Mouse (Mus musculus) G1E (cell line): ENCODE results near the gene Arhgef40. TPM values are rescaled to one million over a fixed set of nuclear protein-coding genes. Genes with fewer than 3 reads are reported as not detected.
"Not testable (repeated sequence)": the region's sequence is repeated elsewhere in the genome, so short reads cannot be mapped to it uniquely, and the experiment has no call there.

Experiments used
- ATAC-seq: 2 replicates; pipeline ENCODE4 v1.8.0; 2016; ENCODE audit warnings: mild to moderate bottlenecking; ENCODE audit not compliant: insufficient number of reproducible peaks, poor library complexity, low FRiP score, severe bottlenecking; ENCODE audit errors: extremely low read depth
- DNase-seq: peaks from one replicate; pipeline ENCODE4 v3.0.0; 2012; ENCODE audit warnings: low spot score
- H3K27me3 ChIP-seq: 2 replicates; pipeline ENCODE4 v1.6.1; 2012; ENCODE audit warnings: mild to moderate bottlenecking, low read length, inconsistent platforms; ENCODE audit not compliant: insufficient read depth
- H3K36me3 ChIP-seq: replicated peaks from 2 replicates; pipeline ENCODE3; 2012; ENCODE audit warnings: mild to moderate bottlenecking, inconsistent platforms
- H3K4me1 ChIP-seq: 2 replicates; pipeline ENCODE4 v1.6.1; 2012; ENCODE audit warnings: low read depth, low read length, inconsistent platforms, mixed read lengths; ENCODE audit not compliant: insufficient read depth
- H3K4me3 ChIP-seq: 2 replicates; pipeline ENCODE4 v1.5.1; 2012; ENCODE audit warnings: low read depth, mild to moderate bottlenecking, inconsistent platforms, low read length, moderate library complexity, mixed read lengths
- H3K9me3 ChIP-seq: replicated peaks from 2 replicates; pipeline ENCODE4 v1.6.1; 2012; ENCODE audit warnings: inconsistent platforms
- CTCF ChIP-seq: IDR thresholded peaks from 2 replicates; pipeline ENCODE4 v1.5.1; 2012; ENCODE audit warnings: low read depth, low read length, inconsistent platforms, mixed read lengths
- GATA1 ChIP-seq: IDR thresholded peaks from 2 replicates; pipeline ENCODE4 v1.6.1; 2012; ENCODE audit warnings: borderline replicate concordance, low read length, inconsistent platforms, mixed read lengths
- GATA2 ChIP-seq: IDR thresholded peaks from 2 replicates; pipeline ENCODE4 v1.6.1; 2012; ENCODE audit warnings: low read depth, low read length, inconsistent platforms, borderline replicate concordance
- POLR2AphosphoS5 ChIP-seq: IDR thresholded peaks from 2 replicates; pipeline ENCODE4 v1.6.1; 2012; ENCODE audit warnings: low read depth, low read length, inconsistent platforms; ENCODE audit not compliant: insufficient replicate concordance
- TAL1 ChIP-seq: conservative IDR thresholded peaks from 2 replicates; pipeline ENCODE4 v1.6.1; 2012; ENCODE audit warnings: low read depth, low read length, inconsistent platforms, mixed read lengths
- polyA plus RNA-seq: library from polyadenylated mRNA; stranded (reverse); fragments of >175 nt; gene quantifications from 2 replicates; pipeline ENCODE4 v1.2.3, GENCODE M21; 2012
- total RNA-seq, 2 experiments: library from RNA; stranded (forward) in 1 of 2; stranded (reverse) in 1 of 2; fragments of 200-1000 nt in 1 of 2; fragments of >200 nt in 1 of 2; fragmentation: Nextera tagmentation in 1 of 2; gene quantifications; 2 replicates each; pipeline ENCODE4 v1.2.3; 2014 to 2017

Gene Arhgef40
- total and polyA plus RNA-seq, 3 experiments = 3.1 to 37.5 (median 32.2) TPM

- Histone ChIP-seq H3K27me3 (peaks cover 29% of the 10 kb centered on the region), H3K36me3 (no peaks in the 10 kb centered on the region), H3K9me3 (no peaks in the 10 kb centered on the region), H3K4me3 (no peak overlapping the region), H3K4me1 (peaks cover 2% of the 10 kb centered on the region; the same call in 1 of the 2 replicates)
- DNase-seq (no peak), ATAC-seq (no peak)
- TF ChIP-seq GATA1 (no peak), POLR2AphosphoS5 (no peak), TAL1 (no peak), GATA2 (no peak), CTCF (no peak)
Observed at GRCm38 (mm10) chr14:52043446-52043845, 58.9 kb downstream of the Arhgef40 start.

- no peak overlapping the region for H3K4me3 ChIP-seq
- H3K27me3 ChIP-seq = peaks cover 21% of the 10 kb centered on the region
- H3K9me3 ChIP-seq = no peaks in the 10 kb centered on the region
- no peaks in the 10 kb centered on the region for H3K36me3 ChIP-seq
- peak; percentile 9 for DNase-seq
- peak; percentile 60 for ATAC-seq
- peaks cover 2% of the 10 kb centered on the region; the same call in 1 of the 2 replicates for H3K4me1 ChIP-seq
- no peak for TF ChIP-seq TAL1
- TF ChIP-seq CTCF = no peak
- TF ChIP-seq GATA2 = no peak
- TF ChIP-seq GATA1 = no peak
- TF ChIP-seq POLR2AphosphoS5 = no peak
Observed at GRCm38 (mm10) chr14:52044901-52045678, 60.6 kb downstream of the Arhgef40 start.

GRCm38 (mm10) chr14:52045966-52046565 is 61.5 kb downstream of the Arhgef40 start:
- no peak for TF ChIP-seq POLR2AphosphoS5
- no peak for TF ChIP-seq CTCF
- TF ChIP-seq TAL1 = no peak
- TF ChIP-seq GATA2 = no peak
- no peak overlapping the region for H3K4me3 ChIP-seq
- DNase-seq = no peak

GRCm38 (mm10) chr14:52052720-52053119 is 68.2 kb downstream of the Arhgef40 start:
- not testable (repeated sequence) for H3K9me3 ChIP-seq, ATAC-seq, DNase-seq, H3K36me3 ChIP-seq, H3K4me3 ChIP-seq, H3K27me3 ChIP-seq, H3K4me1 ChIP-seq

More at GRCm38 (mm10) chr14:52045966-52046565, 61.5 kb downstream of the Arhgef40 start:
- no peaks in the 10 kb centered on the region for H3K36me3 ChIP-seq
- H3K4me1 ChIP-seq = peaks cover 2% of the 10 kb centered on the region; the same call in 1 of the 2 replicates
- ATAC-seq = no peak
- no peaks in the 10 kb centered on the region for H3K9me3 ChIP-seq
- H3K27me3 ChIP-seq = peaks cover 21% of the 10 kb centered on the region

Other genes with a start within 250 kb of the Arhgef40 start
- gene Ang4, start 211.1 kb upstream of the Arhgef40 start, total RNA-seq (2014; fragmentation: Nextera tagmentation) = not detected in 2 replicates
- 0.27 TPM in 1 of 2 replicates, not detected in the other for gene Ang4, start 211.1 kb upstream of the Arhgef40 start, total RNA-seq (2017)
- gene Ang4, start 211.1 kb upstream of the Arhgef40 start, polyA plus RNA-seq = not detected in 2 replicates
- not detected in 2 replicates for gene AY358078, start 184.7 kb upstream of the Arhgef40 start, total RNA-seq (2014; fragmentation: Nextera tagmentation)
- gene AY358078, start 184.7 kb upstream of the Arhgef40 start, total RNA-seq (2017) = not detected in 2 replicates
- gene AY358078, start 184.7 kb upstream of the Arhgef40 start, polyA plus RNA-seq = not detected in 2 replicates
- not detected in 2 replicates for gene Ear6, start 131.0 kb upstream of the Arhgef40 start, total RNA-seq (2014; fragmentation: Nextera tagmentation)
- 0.12 TPM in 1 of 2 replicates, not detected in the other for gene Ear6, start 131.0 kb upstream of the Arhgef40 start, total RNA-seq (2017)
- not detected in 2 replicates for gene Ear6, start 131.0 kb upstream of the Arhgef40 start, polyA plus RNA-seq
- 29.3 and 36.9 TPM in 2 replicates for gene Mettl17, start 99.9 kb upstream of the Arhgef40 start, total RNA-seq (2014; fragmentation: Nextera tagmentation)
- gene Mettl17, start 99.9 kb upstream of the Arhgef40 start, total RNA-seq (2017) = 20.6 and 23.2 TPM in 2 replicates
- gene Mettl17, start 99.9 kb upstream of the Arhgef40 start, polyA plus RNA-seq = 11.7 and 19.5 TPM in 2 replicates
- gene Slc39a2, start 91.8 kb upstream of the Arhgef40 start, total RNA-seq (2014; fragmentation: Nextera tagmentation) = 0.29 TPM in 1 of 2 replicates, not detected in the other
- gene Slc39a2, start 91.8 kb upstream of the Arhgef40 start, total RNA-seq (2017) = 0.29 and 0.38 TPM in 2 replicates
- gene Slc39a2, start 91.8 kb upstream of the Arhgef40 start, polyA plus RNA-seq = 0.02 TPM in 2 replicates
- gene Ndrg2, start 70.6 kb upstream of the Arhgef40 start, total RNA-seq (2014; fragmentation: Nextera tagmentation) = not detected in 2 replicates
- 0.05 TPM in 1 of 2 replicates, not detected in the other for gene Ndrg2, start 70.6 kb upstream of the Arhgef40 start, total RNA-seq (2017)
- gene Ndrg2, start 70.6 kb upstream of the Arhgef40 start, polyA plus RNA-seq = 0.24 TPM in 1 of 2 replicates, not detected in the other
- gene Tppp2, start 66.3 kb upstream of the Arhgef40 start, total RNA-seq (2014; fragmentation: Nextera tagmentation) = not detected in 2 replicates
- gene Tppp2, start 66.3 kb upstream of the Arhgef40 start, total RNA-seq (2017) = not detected in 2 replicates
- gene Tppp2, start 66.3 kb upstream of the Arhgef40 start, polyA plus RNA-seq = not detected in 2 replicates
- gene Rnase13, start 61.9 kb upstream of the Arhgef40 start, total RNA-seq (2014; fragmentation: Nextera tagmentation) = not detected in 2 replicates
- not detected in 2 replicates for gene Rnase13, start 61.9 kb upstream of the Arhgef40 start, total RNA-seq (2017)
- gene Rnase13, start 61.9 kb upstream of the Arhgef40 start, polyA plus RNA-seq = not detected in 2 replicates
- 0.58 and 2.5 TPM in 2 replicates for gene Tmem253, start 30.9 kb downstream of the Arhgef40 start, total RNA-seq (2014; fragmentation: Nextera tagmentation)
- 0.12 and 0.27 TPM in 2 replicates for gene Tmem253, start 30.9 kb downstream of the Arhgef40 start, total RNA-seq (2017)
- 0.19 and 0.29 TPM in 2 replicates for gene Tmem253, start 30.9 kb downstream of the Arhgef40 start, polyA plus RNA-seq
- 28.1 and 29.6 TPM in 2 replicates for gene Zfp219, start 36.0 kb downstream of the Arhgef40 start, total RNA-seq (2014; fragmentation: Nextera tagmentation)
- 16.4 and 16.9 TPM in 2 replicates for gene Zfp219, start 36.0 kb downstream of the Arhgef40 start, total RNA-seq (2017)
- 83.1 and 97.0 TPM in 2 replicates for gene Zfp219, start 36.0 kb downstream of the Arhgef40 start, polyA plus RNA-seq
- gene Olfr221, start 57.7 kb downstream of the Arhgef40 start, total RNA-seq (2014; fragmentation: Nextera tagmentation) = not detected in 2 replicates
- gene Olfr221, start 57.7 kb downstream of the Arhgef40 start, total RNA-seq (2017) = 0.16 and 0.23 TPM in 2 replicates
- not detected in 2 replicates for gene Olfr221, start 57.7 kb downstream of the Arhgef40 start, polyA plus RNA-seq
- gene Hnrnpc, start 119.3 kb downstream of the Arhgef40 start, total RNA-seq (2014; fragmentation: Nextera tagmentation) = 459 and 507 TPM in 2 replicates
- 383 and 544 TPM in 2 replicates for gene Hnrnpc, start 119.3 kb downstream of the Arhgef40 start, total RNA-seq (2017)
- 28.6 and 38.0 TPM in 2 replicates for gene Hnrnpc, start 119.3 kb downstream of the Arhgef40 start, polyA plus RNA-seq
- gene Rpgrip1, start 126.0 kb downstream of the Arhgef40 start, total RNA-seq (2014; fragmentation: Nextera tagmentation) = 0.30 TPM in 1 of 2 replicates, not detected in the other
- 1.8 and 3.1 TPM in 2 replicates for gene Rpgrip1, start 126.0 kb downstream of the Arhgef40 start, total RNA-seq (2017)
- gene Rpgrip1, start 126.0 kb downstream of the Arhgef40 start, polyA plus RNA-seq = 0.17 and 0.28 TPM in 2 replicates
- gene Supt16, start 212.7 kb downstream of the Arhgef40 start, total RNA-seq (2014; fragmentation: Nextera tagmentation) = 173 and 179 TPM in 2 replicates
- 189 and 225 TPM in 2 replicates for gene Supt16, start 212.7 kb downstream of the Arhgef40 start, total RNA-seq (2017)
- gene Supt16, start 212.7 kb downstream of the Arhgef40 start, polyA plus RNA-seq = 37.1 and 44.7 TPM in 2 replicates